Mouse (Mus musculus): ENCODE data around the gene Ifi214.
"Not testable (repeated sequence)": the region's sequence is repeated elsewhere in the genome, so short reads cannot be mapped to it uniquely, and the experiment has no call there.

- not testable (repeated sequence) for TF ChIP-seq CTCF (IDR thresholded peaks at IDR 0.05; ENCODE audit: low read depth, low read length); POLR2A (IDR thresholded peaks at IDR 0.05; ENCODE audit: extremely low read depth, insufficient read depth, low read length)
These were observed 25.2 kb downstream of the Ifi214 start for GRCm38 (mm10) chr1:173510595-173510994.
